Mouse (Mus musculus): Measurements from ENCODE around the gene Gstm3. TPM values are rescaled to one million over a fixed set of nuclear protein-coding genes. Genes with fewer than 3 reads are reported as not detected.

Gstm3 gene
- total RNA-seq, 1 experiment from 2014 or later = not detected

- DNase-seq = no peak
These were observed 39.8 kb downstream of the Gstm3 start for GRCm38 (mm10) chr3:107929243-107929642.

GRCm38 (mm10) chr3:107928691-107929090 is 40.4 kb downstream of the Gstm3 start:
- DNase-seq = no peak

GRCm38 (mm10) chr3:107927841-107928240 is 41.2 kb downstream of the Gstm3 start:
- DNase-seq = peak; percentile 49

- DNase-seq = no peak
These were observed 43.7 kb downstream of the Gstm3 start for GRCm38 (mm10) chr3:107925335-107925734.

DNA sequence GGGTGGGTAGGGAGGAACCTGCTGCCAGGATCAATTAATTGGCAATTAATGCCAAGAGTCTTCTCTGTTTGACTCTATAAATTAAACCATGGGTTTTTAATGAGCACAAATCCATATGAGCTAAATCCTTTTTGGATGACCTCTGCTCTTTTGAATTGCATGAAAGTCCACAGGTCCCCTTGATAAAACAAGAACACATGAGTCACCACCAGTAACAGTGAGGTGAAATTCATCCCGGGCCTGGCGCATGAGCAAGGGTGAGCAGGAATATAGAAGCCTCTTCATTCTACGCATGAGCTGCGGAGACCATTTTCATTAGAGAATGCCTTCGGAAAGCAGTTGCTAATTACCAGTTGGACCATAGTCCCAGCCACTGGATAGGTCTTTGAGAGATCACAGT is 48.7 kb downstream of the Gstm3 start:
- no peak for DNase-seq

- DNase-seq = no peak
These were observed 51.2 kb downstream of the Gstm3 start for GRCm38 (mm10) chr3:107917783-107918408.

GRCm38 (mm10) chr3:107917097-107917496 is 52.0 kb downstream of the Gstm3 start:
- no peak for DNase-seq

GRCm38 (mm10) chr3:107916674-107917073 is 52.4 kb downstream of the Gstm3 start:
- no peak for DNase-seq

Other genes with a start within 250 kb of the Gstm3 start
- 14.7 and 15.1 TPM in 2 replicates for gene Csf1, start 208.8 kb downstream of the Gstm3 start, total RNA-seq (2021)
- gene Eps8l3, start 92.1 kb downstream of the Gstm3 start, total RNA-seq (2021) = not detected in 2 replicates
- gene Gstm5, start 73.5 kb downstream of the Gstm3 start, total RNA-seq (2021) = 25.8 and 27.8 TPM in 2 replicates
- 152 and 157 TPM in 2 replicates for gene Gstm7, start 37.5 kb downstream of the Gstm3 start, total RNA-seq (2021)
- gene Gstm6, start 25.5 kb downstream of the Gstm3 start, total RNA-seq (2021) = 5.9 and 7.1 TPM in 2 replicates
- gene Gstm2, start 17.2 kb upstream of the Gstm3 start, total RNA-seq (2021) = 131 and 136 TPM in 2 replicates
- gene Gstm1, start 48.7 kb upstream of the Gstm3 start, total RNA-seq (2021) = 277 and 344 TPM in 2 replicates
- 13.2 and 17.1 TPM in 2 replicates for gene Gstm4, start 75.6 kb upstream of the Gstm3 start, total RNA-seq (2021)
- gene Ampd2, start 117.4 kb upstream of the Gstm3 start, total RNA-seq (2021) = 178 and 283 TPM in 2 replicates
- 13.2 and 13.4 TPM in 2 replicates for gene Gnat2, start 123.5 kb upstream of the Gstm3 start, total RNA-seq (2021)
- 136 and 143 TPM in 2 replicates for gene Gnai3, start 176.9 kb upstream of the Gstm3 start, total RNA-seq (2021)
- 0.49 TPM in 1 of 2 replicates, not detected in the other for gene Gpr61, start 185.6 kb upstream of the Gstm3 start, total RNA-seq (2021)
- 21.0 and 24.7 TPM in 2 replicates for gene Amigo1, start 217.1 kb upstream of the Gstm3 start, total RNA-seq (2021)
- gene Cyb561d1, start 231.9 kb upstream of the Gstm3 start, total RNA-seq (2021) = 8.7 and 12.1 TPM in 2 replicates
- gene Atxn7l2, start 241.7 kb upstream of the Gstm3 start, total RNA-seq (2021) = 12.8 and 15.1 TPM in 2 replicates